Mouse (Mus musculus) lung, postnatal 0 days (tissue): ENCODE measurements around the gene Col5a3.

ENCODE experiments used
- CTCF ChIP-seq: IDR thresholded peaks from 2 replicates; pipeline ENCODE4 v1.5.1; 2016; ENCODE audit warnings: antibody characterized with exemption, mild to moderate bottlenecking
- EP300 ChIP-seq: IDR thresholded peaks from 2 replicates; pipeline ENCODE4 v1.6.1; 2016; ENCODE audit warnings: antibody characterized with exemption, mild to moderate bottlenecking, control low read depth

DNA sequence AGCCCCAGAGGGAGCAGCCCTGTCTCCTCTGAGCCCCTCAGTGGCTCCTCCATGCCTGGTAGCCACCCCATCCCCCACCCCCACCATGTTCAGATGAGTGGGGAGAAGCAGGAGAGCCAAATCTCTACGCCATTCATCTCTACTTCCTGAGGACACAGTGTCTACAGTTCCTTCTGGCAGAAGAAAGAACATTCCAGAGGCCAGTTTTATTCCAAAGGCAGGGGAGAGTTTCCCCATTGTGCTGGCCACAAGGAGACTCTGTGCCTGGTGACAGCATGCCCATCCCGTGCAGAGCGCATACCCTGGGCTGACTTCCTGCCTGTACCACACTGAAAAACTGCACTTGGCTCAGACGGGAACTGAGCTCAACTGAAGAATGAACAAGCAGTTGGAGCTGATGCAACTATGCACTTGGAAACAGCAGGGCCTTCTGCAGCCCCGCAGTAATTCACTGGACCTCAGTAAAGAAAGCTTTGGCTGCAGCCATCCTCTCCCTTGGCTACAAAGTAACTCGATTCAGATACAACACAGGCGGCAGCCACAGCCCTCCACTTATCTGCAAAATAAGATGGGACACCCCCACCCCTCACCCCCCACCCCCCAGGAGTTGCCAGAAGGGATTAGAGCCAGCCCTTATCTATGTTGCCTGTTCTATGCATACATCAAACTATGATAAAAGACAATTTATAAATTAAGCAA is 20.6 kb downstream of the Col5a3 start:
- no peak for TF ChIP-seq CTCF
- no peak for TF ChIP-seq EP300
